Mouse (Mus musculus) embryonic facial prominence, embryonic 12.5 days (tissue): ENCODE measurements around the gene Npepl1. TPM values are rescaled to one million over a fixed set of nuclear protein-coding genes. Genes with fewer than 3 reads are reported as not detected.

Experiments used
- ATAC-seq: fragments of 200-750 bp; cut with Nextera tagmentation; 2 replicates; pipeline ENCODE4 v1.8.0; 2017; ENCODE audit not compliant: insufficient number of reproducible peaks, insufficient read depth, low FRiP score, low TSS enrichment
- H3K27ac ChIP-seq: fragments of 300-500 bp; sonication (generic); 2 replicates; pipeline ENCODE4 v1.5.1; 2016; ENCODE audit warnings: mild to moderate bottlenecking
- H3K27me3 ChIP-seq: fragments of 300-500 bp; sonication (generic); 2 replicates; pipeline ENCODE4 v1.6.1; 2016; ENCODE audit warnings: mild to moderate bottlenecking, moderate library complexity
- H3K36me3 ChIP-seq: fragments of 300-500 bp; sonication (generic); 2 replicates; pipeline ENCODE4 v1.6.1; 2016; ENCODE audit warnings: mild to moderate bottlenecking
- H3K4me1 ChIP-seq: fragments of 300-500 bp; sonication (generic); 2 replicates; pipeline ENCODE4 v1.6.1; 2016
- H3K4me2 ChIP-seq: fragments of 300-500 bp; sonication (generic); replicated peaks from 2 replicates; pipeline ENCODE4 v1.6.1; 2016; ENCODE audit warnings: mild to moderate bottlenecking, moderate library complexity
- H3K4me3 ChIP-seq: fragments of 300-500 bp; sonication (generic); 2 replicates; pipeline ENCODE4 v1.5.1; 2016; ENCODE audit warnings: mild to moderate bottlenecking
- H3K9ac ChIP-seq: fragments of 300-500 bp; sonication (generic); 2 replicates; pipeline ENCODE4 v1.6.1; 2016; ENCODE audit warnings: mild to moderate bottlenecking, moderate library complexity
- H3K9me3 ChIP-seq: fragments of 300-500 bp; sonication (generic); 2 replicates; pipeline ENCODE4 v1.6.1; 2016; ENCODE audit warnings: mild to moderate bottlenecking, moderate library complexity
- WGBS: fragments of 180-500 bp; shearing (Covaris S2); methylation state at CpG from one replicate; pipeline ENCODE4 v1.1.7; 2016; 5-methylcytosine and 5-hydroxymethylcytosine counted together
- polyA plus RNA-seq: library from polyadenylated mRNA; unstranded; fragments of >200 nt; fragmentation: Nextera tagmentation; extraction: Ambion mirVana; gene quantifications from 2 replicates; pipeline ENCODE4 v1.2.1, GENCODE M21; 2016

Npepl1 gene
- polyA plus RNA-seq, 1 experiment from 2014 or later = 52.4 TPM

DNA sequence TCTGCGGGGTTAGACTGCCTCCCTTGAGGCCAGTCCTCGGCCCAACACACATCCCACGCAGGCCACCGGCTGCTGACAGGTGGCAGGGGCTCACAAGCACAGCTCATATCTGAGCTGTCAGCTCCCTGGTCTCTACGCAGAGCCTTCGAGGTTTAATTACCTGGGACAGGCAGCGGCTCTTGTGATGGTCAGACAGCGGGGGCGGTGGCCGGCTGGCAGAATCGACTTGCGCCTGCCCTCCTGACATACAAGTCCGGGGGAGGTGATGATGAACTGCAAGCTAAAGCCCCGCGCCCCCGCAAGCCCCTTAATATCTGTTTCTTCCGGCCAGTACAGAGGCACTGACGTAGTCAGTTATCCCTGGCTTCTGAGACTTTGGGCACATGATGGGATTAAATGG is 2.8 kb downstream of the Npepl1 start:
- ATAC-seq = no peak
- WGBS = 84% methylated on average over 18 of the region's 18 CpGs
- Histone ChIP-seq H3K27me3 (no peaks in the 10 kb centered on the region), H3K4me2 (no peak overlapping the region), H3K36me3 (peaks cover 25% of the 10 kb centered on the region; the same call in 1 of the 2 replicates), H3K4me3 (no peak overlapping the region), H3K27ac (no peak overlapping the region), H3K9me3 (no peaks in the 10 kb centered on the region), H3K9ac (no peak overlapping the region), H3K4me1 (peaks cover 11% of the 10 kb centered on the region)

- Histone ChIP-seq H3K36me3 (peaks cover 27% of the 10 kb centered on the region), H3K27ac (no peak overlapping the region), H3K9ac (no peak overlapping the region), H3K4me1 (peaks cover 11% of the 10 kb centered on the region), H3K4me2 (no peak overlapping the region), H3K27me3 (no peaks in the 10 kb centered on the region), H3K4me3 (no peak overlapping the region), H3K9me3 (no peaks in the 10 kb centered on the region)
- ATAC-seq = no peak
- 92% methylated on average over 12 of the region's 12 CpGs for WGBS
These were observed 4.2 kb downstream of the Npepl1 start for GRCm38 (mm10) chr2:174114148-174114864.

DNA sequence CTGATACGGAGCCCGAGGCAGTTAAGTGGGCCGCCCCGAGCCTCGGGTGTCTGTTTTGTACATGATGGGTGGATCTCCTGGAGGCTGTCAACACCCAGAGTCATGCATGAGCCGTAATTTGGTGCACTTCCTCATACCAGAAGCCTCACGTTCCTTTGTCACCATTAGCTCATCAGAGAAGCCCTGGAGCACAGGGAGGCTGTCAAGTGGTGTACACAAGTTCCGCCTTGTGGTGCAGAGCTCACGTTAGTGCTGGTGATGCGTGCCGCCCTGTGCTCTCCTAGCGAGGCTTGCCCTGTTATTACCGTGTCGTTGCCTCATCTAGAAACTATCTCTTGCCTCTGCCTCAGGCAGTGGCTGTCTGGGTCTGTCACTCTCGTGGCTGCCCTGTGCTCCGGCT is 6.8 kb downstream of the Npepl1 start:
- peaks cover 52% of the 10 kb centered on the region for H3K36me3 ChIP-seq

DNA sequence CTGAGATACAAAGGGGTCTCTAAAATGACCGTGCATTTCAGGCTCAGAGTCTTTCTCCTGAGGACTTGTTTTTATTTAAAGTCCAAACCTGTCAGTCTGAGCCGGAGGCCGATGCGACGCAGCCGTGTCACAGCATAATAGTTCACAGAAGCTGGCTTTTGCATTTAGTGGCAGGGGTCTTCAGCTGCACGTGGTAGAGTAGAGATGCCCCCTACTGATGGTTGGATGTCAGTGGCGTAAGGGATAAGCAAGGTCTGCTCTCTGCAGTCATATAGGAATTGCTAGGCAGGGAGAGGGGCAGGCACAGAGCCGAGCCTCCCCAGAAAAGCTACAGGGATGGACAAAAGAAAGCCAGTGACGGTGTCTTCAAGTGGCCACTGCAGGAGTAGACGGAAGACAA is 8.0 kb downstream of the Npepl1 start:
- peaks cover 58% of the 10 kb centered on the region for H3K36me3 ChIP-seq
- H3K4me1 ChIP-seq = no peaks in the 10 kb centered on the region
- H3K27ac ChIP-seq = no peak overlapping the region
- ATAC-seq = no peak
- 40% methylated on average over 11 of the region's 11 CpGs for WGBS
- no peak overlapping the region for H3K9ac ChIP-seq
- H3K9me3 ChIP-seq = no peaks in the 10 kb centered on the region
- no peak overlapping the region for H3K4me2 ChIP-seq
- H3K4me3 ChIP-seq = no peak overlapping the region
- H3K27me3 ChIP-seq = no peaks in the 10 kb centered on the region

More for the DNA sequence above, 6.8 kb downstream of the Npepl1 start:
- Histone ChIP-seq H3K4me2 (no peak overlapping the region), H3K27ac (no peak overlapping the region), H3K4me3 (no peak overlapping the region), H3K9me3 (no peaks in the 10 kb centered on the region), H3K27me3 (no peaks in the 10 kb centered on the region), H3K4me1 (no peaks in the 10 kb centered on the region), H3K9ac (no peak overlapping the region)
- ATAC-seq = no peak
- WGBS = 38% methylated on average over 16 of the region's 16 CpGs

DNA sequence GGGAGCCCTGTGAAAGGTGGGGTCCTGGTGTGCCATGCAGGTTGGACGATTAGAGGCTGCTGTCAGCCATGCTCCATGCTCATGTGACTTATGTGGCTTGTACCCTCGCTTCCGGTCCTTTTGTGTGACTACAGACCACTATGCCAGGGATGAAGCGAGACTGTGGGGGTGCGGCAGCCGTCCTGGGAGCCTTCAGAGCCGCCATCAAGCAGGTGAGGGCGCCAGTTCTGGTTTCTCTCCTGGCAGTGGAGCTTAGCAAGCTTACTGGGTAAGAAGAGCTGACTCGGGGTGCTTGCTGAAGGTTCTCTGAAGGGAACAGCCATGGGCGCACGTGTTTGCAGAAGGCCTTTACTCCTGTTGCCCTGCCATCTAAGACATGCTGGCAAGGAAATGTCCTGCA is 9.1 kb downstream of the Npepl1 start:
- H3K4me1 ChIP-seq = no peaks in the 10 kb centered on the region
- no peaks in the 10 kb centered on the region for H3K27me3 ChIP-seq
- 93% methylated on average over 11 of the region's 11 CpGs for WGBS
- no peak overlapping the region for H3K27ac ChIP-seq
- peaks cover 66% of the 10 kb centered on the region for H3K36me3 ChIP-seq
- 0 out of 2 replicates have a peak, but pooled peaks cover 2% of the 10 kb centered on the region for H3K9me3 ChIP-seq
- no peak overlapping the region for H3K9ac ChIP-seq
- H3K4me2 ChIP-seq = no peak overlapping the region
- no peak overlapping the region for H3K4me3 ChIP-seq
- no peak for ATAC-seq

DNA sequence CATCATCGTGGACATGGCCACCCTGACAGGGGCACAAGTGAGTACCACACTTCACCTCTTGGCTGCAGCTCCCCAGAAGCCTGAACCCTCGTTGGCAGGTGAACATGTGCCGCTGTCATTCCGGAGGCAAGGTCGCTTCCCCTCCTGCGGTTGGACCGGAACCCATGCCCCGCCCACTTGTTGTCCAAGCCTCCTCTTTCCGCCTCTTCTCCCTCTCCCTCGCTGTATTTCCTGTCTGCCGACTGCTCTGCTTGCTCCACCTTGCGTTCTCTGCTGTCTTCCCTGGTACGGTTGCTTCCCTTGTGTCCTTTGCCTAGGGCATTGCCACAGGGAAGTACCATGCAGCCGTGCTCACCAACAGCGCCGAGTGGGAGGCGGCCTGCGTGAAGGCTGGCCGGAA is 10.5 kb downstream of the Npepl1 start:
- H3K4me3 ChIP-seq = no peak overlapping the region
- H3K27ac ChIP-seq = no peak overlapping the region
- peaks cover 9% of the 10 kb centered on the region; the same call in 1 of the 2 replicates for H3K9me3 ChIP-seq
- H3K4me1 ChIP-seq = no peaks in the 10 kb centered on the region
- H3K9ac ChIP-seq = no peak overlapping the region
- peaks cover 63% of the 10 kb centered on the region for H3K36me3 ChIP-seq
- H3K27me3 ChIP-seq = no peaks in the 10 kb centered on the region
- 91% methylated on average over 19 of the region's 19 CpGs for WGBS
- H3K4me2 ChIP-seq = no peak overlapping the region
- ATAC-seq = no peak

- Histone ChIP-seq H3K4me3 (no peak overlapping the region), H3K36me3 (peaks cover 59% of the 10 kb centered on the region), H3K9me3 (peaks cover 9% of the 10 kb centered on the region; the same call in 1 of the 2 replicates), H3K4me2 (no peak overlapping the region), H3K27ac (no peak overlapping the region), H3K27me3 (no peaks in the 10 kb centered on the region), H3K4me1 (peaks cover 2% of the 10 kb centered on the region; the same call in 1 of the 2 replicates), H3K9ac (no peak overlapping the region)
- WGBS = 42% methylated on average over 12 of the region's 12 CpGs
- ATAC-seq = no peak
These were observed 11.3 kb downstream of the Npepl1 start for GRCm38 (mm10) chr2:174121411-174121947.

GRCm38 (mm10) chr2:174122331-174122730 is 12.2 kb downstream of the Npepl1 start:
- no peak for ATAC-seq
- peaks cover 9% of the 10 kb centered on the region; the same call in 1 of the 2 replicates for H3K4me1 ChIP-seq
- H3K4me3 ChIP-seq = no peak overlapping the region
- no peak overlapping the region for H3K27ac ChIP-seq
- H3K36me3 ChIP-seq = peaks cover 59% of the 10 kb centered on the region
- 87% methylated on average over 2 of the region's 2 CpGs for WGBS
- H3K4me2 ChIP-seq = no peak overlapping the region
- no peak overlapping the region for H3K9ac ChIP-seq
- no peaks in the 10 kb centered on the region for H3K27me3 ChIP-seq
- peaks cover 9% of the 10 kb centered on the region; the same call in 1 of the 2 replicates for H3K9me3 ChIP-seq

DNA sequence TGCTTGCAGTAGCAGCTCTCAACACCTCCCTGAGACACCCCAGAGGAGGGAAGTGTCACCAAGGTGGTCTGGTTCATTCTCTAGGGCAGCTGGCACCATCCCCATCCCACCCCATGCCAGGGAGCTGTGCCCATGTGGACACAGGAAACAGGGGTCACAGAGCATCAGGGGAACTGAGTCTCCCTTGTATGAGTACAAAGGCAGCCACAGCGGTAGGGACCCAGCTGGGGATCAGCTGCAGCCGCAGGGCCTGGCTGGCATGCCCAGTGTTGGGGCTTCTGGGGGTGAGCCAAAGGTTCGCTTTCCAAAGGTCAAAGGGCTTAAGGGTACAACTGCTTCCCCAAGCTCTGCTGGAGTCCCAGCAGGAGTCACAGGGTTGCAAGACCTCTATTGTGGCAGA is 13.6 kb downstream of the Npepl1 start:
- H3K27me3 ChIP-seq = no peaks in the 10 kb centered on the region
- H3K4me1 ChIP-seq = peaks cover 11% of the 10 kb centered on the region; the same call in 1 of the 2 replicates
- H3K9me3 ChIP-seq = peaks cover 9% of the 10 kb centered on the region; the same call in 1 of the 2 replicates
- no peak overlapping the region for H3K4me2 ChIP-seq
- peaks cover 59% of the 10 kb centered on the region for H3K36me3 ChIP-seq
- no peak overlapping the region for H3K9ac ChIP-seq
- ATAC-seq = no peak
- H3K27ac ChIP-seq = no peak overlapping the region
- WGBS = 44% methylated on average over 3 of the region's 3 CpGs
- no peak overlapping the region for H3K4me3 ChIP-seq

DNA sequence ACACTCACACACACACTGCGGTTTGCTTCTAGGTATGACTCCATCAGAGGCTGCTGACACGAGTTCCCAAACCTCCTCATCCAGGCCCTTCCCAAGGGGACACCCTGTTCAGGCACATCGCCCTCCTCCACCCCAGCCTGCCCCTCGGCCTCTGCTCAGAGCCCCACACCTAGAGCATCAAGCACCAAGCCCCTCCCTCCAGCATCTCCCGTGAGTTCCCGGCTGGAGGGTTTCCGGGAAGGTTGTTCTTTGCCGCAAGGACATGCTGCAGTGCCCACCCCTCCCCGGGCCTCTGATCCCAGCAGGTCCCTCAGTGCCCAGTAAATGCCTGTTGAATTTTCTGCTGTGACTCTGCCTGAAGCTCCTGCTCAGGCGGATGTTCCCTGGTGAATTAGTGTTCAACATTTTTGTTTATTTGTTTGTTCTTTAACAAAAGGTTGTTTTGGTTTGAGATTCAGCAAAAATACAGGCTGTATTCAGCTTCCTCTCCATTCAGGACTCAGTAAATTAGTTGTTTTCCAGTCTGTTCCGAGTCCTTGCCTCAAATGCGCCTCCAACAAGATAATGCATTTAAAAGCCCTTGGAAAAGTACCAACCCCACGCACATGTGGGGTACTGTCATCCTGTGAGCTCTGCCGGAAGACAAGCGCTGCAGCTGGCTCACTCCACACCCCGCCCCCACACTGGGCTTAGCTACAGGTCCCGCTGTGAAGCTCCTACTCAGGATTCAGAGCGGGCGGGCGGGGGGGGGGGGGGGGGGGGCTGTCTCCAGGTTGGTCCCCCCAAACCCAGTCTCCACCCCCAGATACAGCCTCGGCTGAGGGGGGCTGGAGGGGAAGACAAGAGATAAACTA is 16.6 kb downstream of the Npepl1 start:
- Histone ChIP-seq H3K4me3 (0 out of 2 replicates have a peak overlapping the region, but pooled peaks have one; percentile 6), H3K9ac (no peak overlapping the region), H3K4me2 (peak overlapping the region; percentile 39), H3K27ac (0 out of 2 replicates have a peak overlapping the region, but pooled peaks have one; percentile 23), H3K4me1 (peaks cover 11% of the 10 kb centered on the region; the same call in 1 of the 2 replicates), H3K9me3 (peaks cover 9% of the 10 kb centered on the region; the same call in 1 of the 2 replicates), H3K27me3 (no peaks in the 10 kb centered on the region), H3K36me3 (peaks cover 34% of the 10 kb centered on the region)
- ATAC-seq = peak; percentile 71; the same call in 1 of the 2 replicates
- 8% methylated on average over 19 of the region's 21 CpGs for WGBS

DNA sequence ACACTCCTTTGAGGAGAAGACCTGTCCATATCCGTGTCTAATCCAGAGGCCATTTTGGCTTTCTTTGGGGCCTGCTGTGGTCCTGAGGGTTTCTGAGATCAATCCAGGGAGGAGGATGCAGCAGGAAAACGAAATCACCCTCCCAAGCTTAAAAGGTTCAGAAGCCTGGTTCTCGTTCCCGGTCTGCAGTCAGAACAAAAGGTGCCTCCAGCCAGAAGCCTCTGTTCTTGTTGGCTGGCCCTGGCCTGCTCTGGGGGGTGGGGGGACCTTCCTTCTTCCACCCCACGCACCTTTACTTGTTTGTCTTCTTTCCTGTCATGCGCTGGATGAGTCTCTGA is 17.2 kb downstream of the Npepl1 start:
- Histone ChIP-seq H3K9me3 (peaks cover 9% of the 10 kb centered on the region; the same call in 1 of the 2 replicates), H3K27me3 (no peaks in the 10 kb centered on the region), H3K4me1 (peaks cover 11% of the 10 kb centered on the region; the same call in 1 of the 2 replicates), H3K36me3 (peaks cover 28% of the 10 kb centered on the region), H3K9ac (no peak overlapping the region), H3K4me3 (0 out of 2 replicates have a peak overlapping the region, but pooled peaks have one; percentile 6), H3K27ac (no peak overlapping the region), H3K4me2 (peak overlapping the region; percentile 39)
- WGBS = 20% methylated on average over 6 of the region's 6 CpGs
- no peak for ATAC-seq
